Mouse (Mus musculus): ENCODE results near the gene Grik5.
"Not testable (repeated sequence)": the region's sequence is repeated elsewhere in the genome, so short reads cannot be mapped to it uniquely, and the experiment has no call there.

Grik5 gene

GRCm38 (mm10) chr7:25077414-25077755 is 5.2 kb upstream of the Grik5 start:
- no peak for DNase-seq

- peak; percentile 98 for DNase-seq
Observed at GRCm38 (mm10) chr7:25076663-25077413, 4.7 kb upstream of the Grik5 start.

- no peak for DNase-seq
Observed at GRCm38 (mm10) chr7:25076296-25076662, 4.1 kb upstream of the Grik5 start.

GRCm38 (mm10) chr7:25073924-25074323 is 1.8 kb upstream of the Grik5 start:
- DNase-seq, result no peak

GRCm38 (mm10) chr7:25072716-25073390 is 707 bp upstream of the Grik5 start:
- peak; percentile 76 for DNase-seq

GRCm38 (mm10) chr7:25068724-25069123 is 3.4 kb downstream of the Grik5 start:
- peak; percentile 69 for DNase-seq

- DNase-seq, result no peak
Observed at GRCm38 (mm10) chr7:25067909-25068656, 4.1 kb downstream of the Grik5 start.

- DNase-seq, result no peak
Observed at GRCm38 (mm10) chr7:25067338-25067737, 4.8 kb downstream of the Grik5 start.

- no peak for DNase-seq
Observed at GRCm38 (mm10) chr7:25063900-25064299, 8.2 kb downstream of the Grik5 start.

GRCm38 (mm10) chr7:25063346-25063745 is 8.8 kb downstream of the Grik5 start:
- no peak for DNase-seq

- DNase-seq, result no peak
Observed at GRCm38 (mm10) chr7:25058836-25059235, 13.3 kb downstream of the Grik5 start.

- no peak for DNase-seq
Observed at GRCm38 (mm10) chr7:25058394-25058793, 13.8 kb downstream of the Grik5 start.

GRCm38 (mm10) chr7:25057888-25058287 is 14.3 kb downstream of the Grik5 start:
- DNase-seq, result no peak

GRCm38 (mm10) chr7:25056951-25057350 is 15.2 kb downstream of the Grik5 start:
- DNase-seq, result no peak

GRCm38 (mm10) chr7:25052587-25052986 is 19.6 kb downstream of the Grik5 start:
- no peak for DNase-seq

- no peak for DNase-seq
Observed at GRCm38 (mm10) chr7:25049295-25049930, 22.7 kb downstream of the Grik5 start.

GRCm38 (mm10) chr7:25047363-25047762 is 24.8 kb downstream of the Grik5 start:
- no peak for DNase-seq

GRCm38 (mm10) chr7:25044599-25044998 is 27.5 kb downstream of the Grik5 start:
- not testable (repeated sequence) for DNase-seq

GRCm38 (mm10) chr7:25041921-25042320 is 30.2 kb downstream of the Grik5 start:
- no peak for DNase-seq

GRCm38 (mm10) chr7:25035916-25036315 is 36.2 kb downstream of the Grik5 start:
- DNase-seq, result peak; percentile 70

GRCm38 (mm10) chr7:25034796-25035195 is 37.4 kb downstream of the Grik5 start:
- no peak for DNase-seq

GRCm38 (mm10) chr7:25031528-25031927 is 40.6 kb downstream of the Grik5 start:
- DNase-seq, result no peak

- DNase-seq, result peak; percentile 85
Observed at GRCm38 (mm10) chr7:25030032-25030753, 42.0 kb downstream of the Grik5 start.
